Mouse (Mus musculus): ENCODE results near the gene Runx1.

Runx1 gene

DNA sequence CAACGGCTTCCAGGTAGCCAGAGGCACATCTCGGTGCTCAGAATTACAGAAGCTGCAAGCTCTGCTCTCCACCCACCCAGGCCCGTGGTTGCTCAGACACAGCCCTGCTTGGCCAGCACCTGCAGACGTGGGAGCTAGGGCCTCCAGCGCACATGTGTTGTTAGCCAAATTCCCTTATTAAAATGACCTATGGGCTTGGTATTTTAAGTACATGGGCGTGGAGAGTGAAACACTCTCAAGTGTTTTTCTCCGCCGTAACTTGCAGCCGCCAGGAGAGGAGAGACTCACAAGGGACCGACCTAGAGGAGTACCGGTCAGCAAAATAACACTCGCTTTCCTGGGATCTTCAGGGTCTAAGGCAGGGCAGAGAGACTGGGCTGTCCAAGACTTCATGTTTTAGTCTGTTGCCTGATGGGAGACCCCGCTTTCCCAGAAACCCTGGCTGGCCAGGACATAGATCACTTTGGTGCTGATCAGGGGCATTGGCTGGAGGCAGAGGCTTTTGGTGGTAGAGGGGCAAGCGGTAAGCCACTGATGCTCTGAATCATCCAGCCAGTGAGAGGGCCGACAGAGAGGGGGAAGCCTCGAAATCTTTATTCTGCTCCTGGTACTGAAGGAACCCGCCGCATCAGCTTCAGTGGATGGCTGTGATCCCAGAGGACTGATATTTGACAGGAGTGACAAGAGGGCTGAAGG is 151.7 kb downstream of the Runx1 start:
- in situ Hi-C loops (cut with MboI, MseI) = no loop called here

- in situ Hi-C loops (cut with MboI, MseI) = no loop called here
Observed at GRCm38 (mm10) chr16:92668807-92669206, 157.1 kb downstream of the Runx1 start.

DNA sequence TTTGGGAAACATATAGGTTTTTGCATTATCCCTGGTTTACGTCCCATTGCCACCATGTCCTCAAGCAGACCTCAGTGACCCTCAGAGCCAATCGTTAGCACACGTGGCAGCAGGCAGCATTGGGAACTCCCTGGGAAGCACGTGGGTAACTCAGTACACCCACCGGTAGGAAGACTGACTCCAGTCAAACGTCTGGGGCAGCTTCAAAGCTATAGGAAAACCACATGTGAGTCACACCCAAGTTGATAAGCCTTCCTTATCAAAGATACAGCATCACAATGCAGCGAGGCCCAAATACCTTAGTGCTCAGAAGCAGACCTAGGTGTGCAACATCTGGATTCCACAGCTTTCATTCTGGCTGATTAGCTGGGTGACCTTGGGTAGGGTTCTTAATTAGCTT is 164.2 kb downstream of the Runx1 start:
- in situ Hi-C loops (cut with MboI, MseI) = no loop called here

GRCm38 (mm10) chr16:92656750-92657149 is 169.2 kb downstream of the Runx1 start:
- in situ Hi-C loops (cut with MboI, MseI) = no loop called here

- in situ Hi-C loops (cut with MboI, MseI) = no loop called here
Observed at GRCm38 (mm10) chr16:92654294-92654950, 171.5 kb downstream of the Runx1 start.

- in situ Hi-C loops (cut with MboI, MseI) = no loop called here
Observed at GRCm38 (mm10) chr16:92653816-92654215, 172.1 kb downstream of the Runx1 start.

DNA sequence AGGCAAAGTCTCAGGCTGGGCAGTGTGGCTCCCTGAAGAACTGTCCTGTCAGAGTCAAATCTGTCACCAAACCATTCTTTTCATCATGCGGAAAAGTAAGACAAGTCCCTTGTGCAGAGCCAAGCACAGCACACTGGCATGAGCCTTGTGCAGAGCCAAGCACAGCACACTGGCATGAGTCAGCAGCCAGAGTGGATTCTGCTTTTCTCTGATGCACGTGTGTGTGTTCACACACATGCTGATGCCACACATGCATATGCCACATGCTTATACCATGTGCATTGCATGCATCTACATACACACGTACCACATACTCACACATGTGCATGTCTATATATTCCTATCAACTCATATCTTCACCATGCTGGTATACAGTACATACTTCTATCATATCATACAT is 174.7 kb downstream of the Runx1 start:
- in situ Hi-C loops (cut with MboI, MseI) = no loop called here

GRCm38 (mm10) chr16:92646153-92646552 is 179.8 kb downstream of the Runx1 start:
- in situ Hi-C loops (cut with MboI, MseI) = no loop called here

DNA sequence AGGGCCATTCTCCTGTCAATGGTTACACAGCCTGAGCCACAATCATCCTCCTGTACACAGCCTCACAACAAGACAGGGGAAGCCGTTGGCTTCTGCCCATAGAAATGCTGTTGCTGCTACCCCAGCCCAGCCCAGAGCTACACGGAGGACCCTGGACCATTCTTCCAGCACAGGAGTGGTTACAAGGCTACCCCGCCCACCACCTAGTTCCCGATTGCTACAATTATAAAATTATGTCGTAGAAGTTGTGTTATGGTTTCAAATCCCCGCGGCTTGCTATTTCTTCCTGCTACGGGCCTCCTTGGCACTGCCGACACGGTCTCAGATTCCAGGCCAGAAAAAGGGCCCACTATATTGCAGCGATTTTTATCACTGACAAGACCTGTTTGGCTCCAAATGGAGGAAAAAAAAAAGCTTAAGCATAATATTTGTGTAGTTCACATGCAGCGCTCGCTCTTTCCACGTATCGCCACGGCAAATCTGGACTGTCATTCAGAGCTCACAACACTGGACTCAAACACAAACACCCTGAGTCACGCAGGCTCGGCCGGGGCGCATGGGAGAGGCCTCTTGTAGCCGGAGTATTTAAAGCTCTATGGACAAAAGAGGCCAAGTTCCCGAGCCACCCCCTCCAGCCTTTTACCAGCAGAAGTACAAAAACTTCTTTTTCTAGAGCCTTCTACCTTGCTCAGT is 180.4 kb downstream of the Runx1 start:
- in situ Hi-C loops (cut with MboI, MseI) = no loop called here

DNA sequence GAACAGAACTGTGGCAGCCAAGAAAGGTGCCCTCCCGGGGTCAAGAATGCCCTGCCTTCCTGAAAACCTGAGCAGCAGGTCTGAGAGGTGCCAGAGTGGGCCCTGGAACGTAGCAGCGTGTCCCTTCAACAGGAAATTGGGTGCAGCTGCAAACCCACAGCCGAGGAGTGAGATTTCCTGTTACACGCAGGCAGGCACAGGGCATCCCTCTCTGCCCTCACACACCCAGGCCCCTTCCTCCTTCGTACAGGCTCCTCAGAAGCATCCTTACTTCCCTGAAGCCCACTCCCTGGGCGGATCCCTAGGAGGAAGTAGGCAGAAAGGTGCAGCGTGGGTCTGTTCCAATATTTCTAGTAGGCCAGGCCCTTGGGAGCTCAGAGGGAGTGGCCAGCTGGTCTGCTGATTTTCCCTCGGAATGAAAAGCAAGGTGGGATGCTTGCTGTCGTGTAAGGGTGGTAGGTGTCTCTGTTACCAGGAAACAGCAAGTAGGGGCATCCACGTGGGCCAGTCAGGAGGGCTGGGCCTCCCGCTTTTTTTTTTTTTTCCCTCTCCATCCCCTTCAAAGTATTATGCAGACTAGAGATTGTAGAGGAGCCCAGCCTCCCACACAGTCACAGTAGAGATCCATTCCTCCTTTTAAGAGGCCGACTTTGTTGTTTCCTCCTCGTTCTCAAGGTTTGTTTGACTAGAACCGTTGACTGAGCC is 181.1 kb downstream of the Runx1 start:
- in situ Hi-C loops (cut with MboI, MseI) = no loop called here

DNA sequence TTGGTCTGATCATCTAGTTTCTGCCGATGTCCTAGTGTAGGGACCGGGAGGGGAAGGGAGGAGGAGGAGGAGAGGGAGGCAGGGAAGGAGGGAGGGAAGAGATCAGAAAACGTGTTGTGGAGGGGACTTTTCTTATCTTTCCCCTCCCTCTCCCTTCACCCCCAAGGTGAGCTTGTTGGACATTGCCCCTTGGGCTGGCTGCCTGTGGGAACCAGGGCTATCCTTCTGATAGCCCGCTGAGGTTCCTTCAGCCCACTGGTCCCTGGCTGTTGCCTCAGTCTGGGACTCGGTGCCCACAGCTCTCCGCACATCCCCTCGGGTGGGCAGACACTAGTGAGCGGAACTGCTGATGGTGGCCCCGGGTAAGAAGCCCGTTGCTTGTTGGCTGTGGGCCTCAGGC is 181.6 kb downstream of the Runx1 start:
- in situ Hi-C loops (cut with MboI, MseI) = no loop called here

- in situ Hi-C loops (cut with MboI, MseI) = no loop called here
Observed at GRCm38 (mm10) chr16:92642283-92642682, 183.7 kb downstream of the Runx1 start.

- in situ Hi-C loops (cut with MboI, MseI) = no loop called here
Observed at GRCm38 (mm10) chr16:92641053-92641452, 184.9 kb downstream of the Runx1 start.

- in situ Hi-C loops (cut with MboI, MseI) = no loop called here
Observed at GRCm38 (mm10) chr16:92639093-92639492, 186.9 kb downstream of the Runx1 start.

DNA sequence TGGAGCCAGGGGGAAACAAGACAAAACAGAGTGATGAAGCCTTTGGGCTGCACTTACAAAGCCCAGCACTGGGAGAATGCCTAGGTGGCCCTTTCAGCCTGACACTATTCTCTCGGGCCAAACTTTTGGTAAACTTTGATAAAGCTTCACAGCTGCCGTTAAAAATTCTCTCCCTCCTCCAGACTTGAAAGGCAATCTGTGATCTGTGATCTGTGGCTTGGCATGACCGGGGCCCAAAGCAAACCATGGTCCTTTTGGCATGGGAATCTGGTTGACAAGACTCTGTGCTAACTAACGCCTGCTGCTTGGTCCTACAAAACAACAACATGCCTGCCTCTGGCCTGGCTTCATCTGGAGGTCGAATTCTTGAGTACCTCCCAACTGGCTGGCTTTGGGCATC is 188.9 kb downstream of the Runx1 start:
- in situ Hi-C loops (cut with MboI, MseI) = no loop called here

GRCm38 (mm10) chr16:92632115-92632763 is 193.7 kb downstream of the Runx1 start:
- in situ Hi-C loops (cut with MboI, MseI) = no loop called here

DNA sequence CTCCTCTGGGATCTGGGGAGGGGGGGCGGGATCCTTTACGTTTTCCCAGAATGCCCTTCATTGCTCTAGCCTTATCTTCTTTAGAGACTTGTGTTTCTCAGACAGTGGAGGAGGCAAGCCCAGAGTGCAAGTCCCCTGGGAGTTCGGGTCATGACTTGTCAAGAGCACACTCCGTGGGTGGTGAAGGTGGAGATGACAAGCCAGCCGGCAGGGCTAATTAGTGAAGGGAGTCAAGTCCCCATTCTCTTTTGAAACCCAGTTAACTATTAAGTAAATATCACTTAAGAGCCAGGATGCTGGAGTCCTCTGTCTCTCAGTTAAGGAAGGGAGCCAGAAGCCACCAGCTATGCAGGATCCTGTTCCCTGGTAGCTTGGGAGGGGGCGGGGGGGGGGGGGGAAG is 194.3 kb downstream of the Runx1 start:
- in situ Hi-C loops (cut with MboI, MseI) = no loop called here

GRCm38 (mm10) chr16:92630950-92631349 is 195.0 kb downstream of the Runx1 start:
- in situ Hi-C loops (cut with MboI, MseI) = no loop called here

- in situ Hi-C loops (cut with MboI, MseI) = no loop called here
Observed at GRCm38 (mm10) chr16:92629829-92630228, 196.1 kb downstream of the Runx1 start.

DNA sequence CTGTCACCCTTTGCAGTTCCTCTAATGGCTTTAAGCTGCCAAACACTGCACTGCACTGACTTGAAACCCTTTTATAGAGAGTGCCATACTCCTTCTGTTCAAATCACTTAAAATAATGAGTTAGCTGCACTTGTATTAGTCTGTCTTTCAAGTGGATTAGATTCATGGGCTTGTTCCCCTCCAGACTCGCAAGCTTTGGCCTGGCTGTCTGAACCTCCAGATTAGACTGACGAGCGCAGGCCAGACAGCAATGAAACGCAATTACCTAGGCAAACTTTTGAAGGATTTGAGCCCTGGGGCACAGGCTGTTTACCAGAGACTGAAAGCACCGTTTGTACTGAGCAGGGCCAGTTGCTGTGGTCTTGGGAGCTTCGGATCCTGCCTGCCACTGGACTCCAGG is 198.7 kb downstream of the Runx1 start:
- in situ Hi-C loops (cut with MboI, MseI) = no loop called here

GRCm38 (mm10) chr16:92623953-92624352 is 202.0 kb downstream of the Runx1 start:
- in situ Hi-C loops (cut with MboI, MseI) = no loop called here

DNA sequence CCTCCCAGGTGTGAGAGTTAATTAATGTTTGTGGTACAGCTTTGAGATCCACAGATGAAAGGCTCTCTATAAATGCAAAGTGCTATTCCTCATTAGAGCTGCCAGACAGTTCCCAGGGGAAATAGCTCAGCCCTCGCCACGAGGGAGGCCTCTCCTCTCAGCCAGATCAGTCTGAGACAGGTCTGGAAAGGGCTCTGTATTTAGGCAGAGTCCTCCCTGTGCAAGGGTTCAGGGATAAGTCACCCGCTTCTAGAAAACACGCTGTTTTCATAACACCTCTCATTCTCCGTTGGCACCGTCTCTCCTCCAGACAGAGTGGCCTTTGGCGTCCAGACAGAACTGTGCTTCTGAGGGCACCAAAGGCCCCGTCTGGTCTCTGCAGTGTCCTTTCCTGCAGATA is 204.1 kb downstream of the Runx1 start:
- in situ Hi-C loops (cut with MboI, MseI) = no loop called here

Data from regulatory T cell (primary cell).